Mouse (Mus musculus) heart, postnatal 10 days (tissue): ENCODE measurements around the gene Cox4i1. TPM values are rescaled to one million over a fixed set of nuclear protein-coding genes. Genes with fewer than 3 reads are reported as not detected.
A peak's percentile ranks its signal among the peaks of the same experiment; 100 is the strongest.

Experiments
- DNase-seq, 2 experiments: peaks; one replicate each; pipeline ENCODE4 v3.0.0; 2021
- intact Hi-C: fragments of 180-260 bp; cut with DNase I; formaldehyde crosslinking; loops from one replicate; pipeline ENCODE4 v1.15.1; 2025
- total RNA-seq, 2 experiments: library from RNA; stranded (reverse); gene quantifications; 2 replicates each; pipeline ENCODE4 v1.2.3; 2021

Gene Cox4i1
- total RNA-seq, 2 experiments from 2014 or later: 3,943 to 4,033 TPM

DNA sequence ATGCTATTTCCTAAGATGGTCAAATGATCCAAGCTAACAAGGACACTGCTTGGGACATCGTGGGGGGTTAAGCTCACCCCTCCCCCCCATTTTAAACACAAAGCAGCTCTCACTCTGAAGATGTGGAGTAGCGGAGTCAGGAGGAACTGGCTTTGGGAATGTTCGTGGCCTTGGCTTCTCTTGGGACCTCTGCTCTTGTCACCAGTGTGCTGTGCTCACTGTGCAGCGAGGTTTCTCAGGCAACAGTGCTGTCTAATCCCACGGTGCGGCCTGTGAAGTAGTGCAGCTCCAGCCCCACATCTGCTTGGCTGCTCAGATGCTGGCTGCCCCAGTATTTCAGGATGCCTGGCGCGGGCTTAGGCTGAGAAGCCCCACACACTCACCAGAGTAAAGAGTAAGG, 10.6 kb upstream of the Cox4i1 start:
- intact Hi-C loops: no loop called here
- DNase-seq: no peak

DNA sequence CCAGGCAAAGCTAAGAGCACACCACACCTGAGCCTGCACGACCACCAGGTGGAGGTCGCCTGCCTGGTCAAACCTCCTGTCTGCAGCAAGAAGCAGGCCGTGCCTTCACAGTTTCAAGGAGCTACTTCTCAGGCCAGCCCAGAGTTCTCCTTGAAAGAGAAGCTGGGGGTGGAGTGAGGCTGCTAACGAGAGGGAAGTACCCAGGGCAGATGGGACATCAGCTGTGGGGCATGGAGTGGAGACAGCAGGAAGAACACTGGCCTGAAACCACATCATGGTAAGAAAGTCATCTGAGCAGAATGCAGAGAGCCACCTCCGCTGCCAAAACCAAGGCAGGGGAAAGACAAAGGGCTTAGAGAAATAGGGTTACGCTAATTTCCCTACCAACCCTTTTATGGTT, 3.5 kb upstream of the Cox4i1 start:
- intact Hi-C loops: no loop called here
- no peak for DNase-seq

DNA sequence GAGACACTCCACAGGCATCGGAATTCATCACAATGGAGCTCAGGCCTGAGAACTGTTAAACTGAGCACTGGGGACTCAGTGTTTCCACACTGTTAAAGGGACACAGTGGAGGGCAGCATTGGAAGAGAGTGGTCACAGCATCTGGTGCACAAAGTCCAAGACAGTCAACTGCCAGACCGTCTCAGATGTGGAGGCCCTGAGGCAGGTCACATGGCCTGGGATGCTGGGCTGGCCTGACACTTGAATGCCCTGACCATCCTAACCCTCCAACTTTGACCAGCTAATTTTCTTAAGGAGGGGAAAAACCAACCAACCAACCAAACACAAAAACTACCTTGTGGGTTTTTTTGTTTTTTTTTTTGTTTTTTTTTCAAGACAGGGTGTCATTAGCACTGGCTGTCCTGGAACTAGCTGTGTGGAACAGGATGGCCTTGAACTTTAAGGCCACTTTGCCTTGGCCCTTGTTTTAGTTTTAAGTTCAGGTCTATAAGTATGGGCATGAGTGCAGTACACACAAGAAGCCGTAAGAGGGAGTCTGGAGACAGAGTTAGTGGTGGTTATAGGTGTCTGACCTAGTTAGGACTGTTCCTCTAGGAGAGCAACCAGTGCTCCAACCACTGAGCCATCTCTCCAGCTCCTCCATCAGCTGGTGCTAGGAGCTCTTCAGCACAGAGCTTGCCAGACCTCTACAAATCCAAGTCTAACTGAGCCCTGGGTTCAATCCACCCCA, 2.1 kb upstream of the Cox4i1 start:
- intact Hi-C loops: no loop called here
- DNase-seq: no peak

DNA sequence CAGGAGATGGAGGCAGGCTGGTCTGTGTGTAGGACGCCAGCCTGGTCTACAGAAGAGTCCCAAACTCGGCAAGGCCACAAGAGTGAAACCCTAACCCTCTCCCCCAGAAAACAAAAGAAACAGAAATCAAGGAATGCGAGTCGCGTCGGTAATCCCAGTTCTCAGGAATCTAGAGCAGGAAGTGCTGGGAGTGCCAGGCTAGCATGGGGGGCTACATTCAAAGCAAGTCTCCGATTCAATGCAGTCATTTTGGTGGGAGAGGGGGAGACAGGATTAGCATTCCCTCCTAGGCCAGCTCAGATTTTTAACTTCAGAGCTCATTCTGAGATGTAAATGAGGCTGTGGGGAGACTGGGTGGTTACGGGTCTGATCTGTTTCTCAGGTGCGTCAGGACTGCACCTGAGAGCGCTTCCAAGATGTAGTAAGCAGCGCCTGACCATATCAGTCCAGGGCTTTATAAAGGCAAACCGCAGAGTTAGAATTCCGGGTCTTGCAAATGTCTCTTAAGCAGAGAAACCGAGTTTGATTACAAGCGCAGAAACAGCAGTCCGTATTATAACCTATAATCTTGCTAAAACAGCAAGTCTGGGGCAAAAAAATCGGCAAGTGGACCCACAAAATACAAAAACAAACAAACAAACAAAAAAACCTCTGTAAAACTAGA, 1.1 kb upstream of the Cox4i1 start:
- intact Hi-C loops: no loop called here
- no peak for DNase-seq

DNA sequence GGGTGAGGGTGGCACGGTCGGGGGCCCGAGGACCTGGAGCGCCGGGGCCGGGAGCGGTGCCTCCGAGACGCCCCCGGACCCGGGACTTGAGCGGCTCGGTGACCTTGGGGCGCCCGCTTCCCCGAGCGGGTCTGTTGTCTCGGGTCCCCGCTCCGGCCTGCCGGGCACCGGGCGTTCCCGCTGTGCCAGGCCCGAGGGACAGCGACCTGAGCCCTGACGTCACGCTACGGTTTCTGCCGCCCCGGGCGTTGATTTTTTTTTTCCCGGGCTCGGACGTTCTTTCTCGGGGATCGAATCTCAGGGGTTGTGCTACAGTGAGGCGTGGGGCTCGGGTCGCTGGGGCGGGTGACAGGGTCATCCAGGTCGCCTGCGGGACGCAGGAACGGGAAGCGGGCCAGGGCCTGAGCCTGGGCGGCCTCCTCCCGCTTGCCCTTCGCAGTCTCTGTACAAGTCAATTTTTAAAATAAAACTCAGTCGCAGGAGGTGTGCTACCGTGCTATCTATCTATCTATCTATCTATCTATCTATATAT, 418 bp downstream of the Cox4i1 start, which contains the start of gene Emc8:
Emc8 (minus strand) TSS at position 200 of the 532 bp plus-strand sequence.
- intact Hi-C loops: no loop called here
- no peak for DNase-seq

DNA sequence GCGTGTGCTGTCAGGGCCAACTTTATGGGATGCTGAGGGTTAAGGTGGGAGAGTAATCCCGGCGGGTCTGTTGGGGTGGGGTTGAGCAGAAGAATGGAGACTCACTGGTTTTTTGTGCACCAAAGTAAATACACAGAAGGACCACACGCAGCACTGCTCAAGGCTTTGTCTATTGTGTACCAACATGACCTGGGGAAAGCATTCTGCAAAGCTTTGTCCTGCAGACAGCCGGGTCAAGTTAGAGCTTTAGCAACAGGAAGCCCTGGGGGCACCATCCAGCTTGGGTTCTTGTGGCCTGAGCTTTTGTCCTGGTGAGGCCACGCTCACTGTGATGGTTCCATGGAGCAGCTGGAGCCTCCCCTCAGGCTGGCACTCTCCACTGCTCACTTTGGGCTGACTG, 3.8 kb downstream of the Cox4i1 start:
- intact Hi-C loops: no loop called here
- DNase-seq: no peak

DNA sequence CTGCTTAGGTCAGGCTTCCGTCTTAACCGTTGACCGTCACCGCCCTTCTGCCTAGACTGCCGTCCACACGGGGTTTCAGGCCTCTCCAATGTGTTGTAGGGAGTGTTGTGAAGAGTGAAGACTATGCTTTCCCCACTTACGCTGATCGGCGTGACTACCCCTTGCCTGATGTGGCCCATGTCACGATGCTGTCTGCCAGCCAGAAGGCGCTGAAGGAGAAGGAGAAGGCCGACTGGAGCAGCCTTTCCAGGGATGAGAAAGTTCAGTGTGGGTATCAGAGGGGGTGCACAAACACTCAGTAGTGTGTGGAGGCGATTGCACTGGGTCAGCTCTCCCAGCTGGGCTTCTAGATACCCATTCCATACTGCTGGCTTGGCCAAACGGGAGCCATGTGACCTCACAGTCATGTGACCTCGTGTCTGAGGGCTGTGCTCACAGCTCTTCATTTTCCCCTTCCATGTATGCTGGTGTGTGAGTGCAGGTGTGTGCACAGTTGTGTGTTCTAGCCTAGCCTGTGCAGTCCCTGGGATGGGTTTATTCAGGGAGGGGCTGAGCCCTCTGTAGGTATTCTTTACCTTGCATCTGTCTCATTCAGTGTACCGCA, 4.7 kb downstream of the Cox4i1 start:
- DNase-seq: no peak
- intact Hi-C loops: no loop called here

DNA sequence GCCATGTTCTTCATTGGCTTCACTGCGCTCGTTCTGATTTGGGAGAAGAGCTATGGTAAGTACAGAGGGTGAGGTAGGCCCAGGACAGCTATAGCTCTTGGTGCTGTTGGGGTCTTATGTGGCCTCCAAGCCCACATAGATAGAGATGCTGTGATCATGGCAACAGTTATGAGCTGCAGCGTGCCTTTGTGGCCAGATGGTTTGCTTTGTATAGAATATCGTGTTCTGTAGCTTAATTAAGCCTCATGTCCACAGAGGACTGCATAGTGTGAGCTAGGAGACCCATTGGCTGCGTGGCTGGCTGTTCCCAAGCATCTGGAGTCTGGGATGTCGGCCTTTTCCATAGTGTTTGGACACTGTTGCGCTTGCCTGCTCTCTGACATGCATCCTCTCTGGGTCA, 5.3 kb downstream of the Cox4i1 start:
- no peak for DNase-seq
- intact Hi-C loops: no loop called here

DNA sequence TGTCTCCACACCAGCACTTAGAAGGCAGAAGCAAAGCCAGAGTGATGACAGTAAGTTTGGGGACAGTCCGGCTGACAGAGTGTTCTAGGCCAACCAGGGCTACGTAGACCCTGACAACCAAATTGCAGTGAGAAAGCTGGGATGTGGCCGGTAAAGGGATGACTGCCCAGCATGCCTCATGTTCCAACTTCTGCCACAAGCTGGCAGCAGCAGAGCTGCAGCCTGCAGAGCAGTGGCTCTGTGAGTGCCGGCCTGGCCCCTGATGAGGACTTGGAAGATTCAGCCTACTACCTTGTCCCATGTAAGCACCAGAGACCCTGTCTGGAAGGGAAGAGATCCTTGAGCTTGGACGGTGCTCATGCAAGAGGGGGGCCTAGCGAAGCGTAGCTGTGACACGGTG, 7.7 kb downstream of the Cox4i1 start:
- no peak for DNase-seq
- intact Hi-C loops: no loop called here

DNA sequence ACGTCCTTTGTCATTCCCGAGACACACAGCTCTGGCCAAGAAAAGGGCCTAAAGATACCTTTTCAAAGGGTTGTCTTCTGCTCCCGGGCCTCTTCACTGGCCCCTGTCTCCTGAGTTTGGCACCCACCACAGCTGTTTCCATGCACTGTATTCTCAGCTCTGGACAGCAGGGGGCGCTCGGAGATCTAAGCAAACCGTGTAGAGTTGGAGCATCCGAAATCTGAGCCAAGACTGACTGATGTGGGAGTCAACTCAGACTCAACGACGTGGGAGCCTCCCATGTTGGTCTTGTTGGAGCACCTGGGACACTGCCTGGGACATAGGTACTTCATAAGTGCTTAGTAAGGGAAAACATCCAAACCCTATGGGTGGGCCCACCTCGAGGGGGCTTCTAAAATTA, 10.4 kb downstream of the Cox4i1 start:
- DNase-seq: peak; percentile 88 to 96
- intact Hi-C loops: no loop called here

DNA sequence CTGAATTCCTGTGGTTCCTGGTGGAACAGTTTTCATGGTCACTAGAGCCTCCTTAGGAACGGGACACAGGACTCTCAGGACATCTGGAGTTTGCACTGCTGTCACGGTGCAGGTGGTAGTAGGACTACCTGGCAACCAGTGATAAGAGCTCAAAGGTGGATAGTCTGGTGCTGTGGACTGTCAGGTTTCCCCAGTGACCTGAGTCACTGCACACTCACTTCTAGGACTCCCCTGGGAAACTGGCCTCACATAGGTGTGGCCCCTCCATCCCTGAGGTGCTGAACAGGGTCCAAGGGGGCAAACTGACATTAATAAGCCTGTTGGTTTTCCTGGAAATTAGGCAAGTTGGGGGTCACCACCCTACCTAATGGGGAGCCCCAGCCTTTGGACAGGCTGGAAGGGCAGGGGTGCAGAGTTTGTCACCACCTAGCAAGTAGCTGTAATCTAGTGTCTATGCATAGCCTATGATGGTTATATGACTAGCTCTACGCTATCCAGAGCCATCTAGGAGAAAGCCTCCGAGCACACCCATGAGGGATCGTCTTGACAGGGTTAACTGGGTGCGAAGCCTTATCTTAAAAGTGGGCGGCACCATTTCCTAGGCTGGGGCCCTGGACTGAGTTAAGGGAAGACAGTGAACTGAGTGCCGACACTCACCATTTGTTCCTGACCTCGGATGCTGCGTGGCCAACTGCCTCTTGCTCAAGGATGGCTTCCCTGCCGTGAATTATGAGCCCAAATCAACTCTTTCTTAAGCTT, 11.8 kb downstream of the Cox4i1 start:
- no peak for DNase-seq
- intact Hi-C loops: loop anchor here (1.0 to 5.0 kb wide), 3 partner anchors 57 to 412 kb away; partner anchors contain the start of gene Irf8

DNA sequence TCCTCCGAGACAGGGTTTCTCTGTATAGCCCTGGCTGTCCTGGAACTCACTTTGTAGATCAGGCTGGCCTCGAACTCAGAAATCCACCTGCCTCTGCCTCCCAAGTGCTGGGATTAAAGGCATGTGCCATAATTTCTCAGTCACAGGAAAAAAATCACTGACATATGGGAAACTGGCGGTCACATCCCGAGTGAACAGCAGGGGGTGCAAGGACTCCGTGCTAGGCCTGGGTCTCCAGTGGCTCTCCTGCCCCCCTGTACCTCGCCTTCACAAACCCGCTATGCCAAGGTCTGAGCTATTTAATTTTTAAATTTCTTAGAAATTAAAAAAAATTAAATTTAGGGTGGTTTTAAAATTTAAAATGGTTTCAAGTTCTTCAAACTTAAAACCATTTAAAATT, 12.4 kb downstream of the Cox4i1 start:
- peak in 1 of 2 experiments; percentile 74 for DNase-seq
- intact Hi-C loops: loop anchor here (1.0 to 5.0 kb wide), 3 partner anchors 57 to 412 kb away; partner anchors contain the start of gene Irf8

DNA sequence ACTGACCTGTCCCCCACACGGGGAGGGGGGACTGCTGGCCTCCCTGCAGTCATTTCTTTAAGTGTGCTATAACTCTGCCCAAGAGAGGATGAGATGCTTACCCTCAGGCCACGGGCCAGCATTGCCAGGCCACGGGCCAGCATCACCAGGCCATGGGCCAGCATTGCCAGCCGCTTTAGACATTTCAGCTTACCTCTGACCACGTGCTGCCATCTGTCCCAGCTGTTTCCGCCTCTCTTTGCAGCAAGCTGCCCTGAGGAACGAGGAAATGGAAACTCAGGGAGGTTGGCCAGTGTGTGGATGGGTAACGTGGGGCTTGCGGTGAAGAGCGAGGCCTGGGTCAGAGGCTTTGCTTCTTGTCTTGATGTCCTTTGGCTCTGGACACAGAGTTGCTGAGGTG, 13.1 kb downstream of the Cox4i1 start:
- no peak for DNase-seq
- intact Hi-C loops: loop anchor here (5.0 kb wide), 2 partner anchors 56 to 411 kb away; partner anchors contain the start of gene Irf8

DNA sequence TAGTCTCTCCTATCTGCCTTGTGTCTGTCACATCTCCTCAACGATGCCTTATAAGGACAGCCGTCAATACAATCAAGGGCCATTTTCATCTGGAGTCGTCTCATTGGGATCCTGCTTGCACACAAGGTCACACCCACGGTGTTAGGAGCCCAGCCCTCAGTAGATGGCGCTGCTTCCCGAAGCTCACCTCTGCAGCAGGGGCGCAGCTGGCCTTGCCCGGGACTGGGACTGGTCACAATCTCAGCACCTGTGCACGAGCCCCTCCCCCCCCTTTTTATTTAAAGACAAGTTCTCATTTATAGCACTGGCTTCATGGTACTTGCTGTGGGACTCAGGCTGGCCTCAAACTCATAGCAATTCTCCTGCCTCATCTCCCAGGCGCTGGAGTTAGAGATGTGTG, 15.6 kb downstream of the Cox4i1 start:
- intact Hi-C loops: loop anchor here (5.0 kb wide), 2 partner anchors 54 to 409 kb away; partner anchors contain the start of gene Irf8
- DNase-seq: peak; percentile 85 to 89

DNA sequence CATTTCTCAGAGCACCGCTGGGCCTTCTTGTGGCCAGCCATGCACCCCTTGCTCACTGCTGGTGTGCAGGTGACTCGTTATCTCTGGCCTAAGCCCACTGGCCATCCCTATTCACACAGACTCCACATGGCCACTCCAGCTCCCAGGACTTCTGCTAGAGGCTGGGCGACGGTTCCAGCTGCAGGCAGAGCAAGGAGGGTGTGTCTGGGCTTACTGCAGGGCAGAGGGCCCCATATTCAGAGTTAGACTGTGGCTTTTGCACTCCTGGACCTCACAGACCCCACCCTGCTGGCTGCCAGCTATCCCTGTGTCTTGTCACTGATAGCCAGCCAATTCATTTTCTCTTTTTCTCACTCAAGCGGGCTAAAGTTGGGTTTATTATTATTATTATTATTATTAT, 16.1 kb downstream of the Cox4i1 start:
- intact Hi-C loops: loop anchor here (5.0 kb wide), 2 partner anchors 53 to 408 kb away; partner anchors contain the start of gene Irf8

DNA sequence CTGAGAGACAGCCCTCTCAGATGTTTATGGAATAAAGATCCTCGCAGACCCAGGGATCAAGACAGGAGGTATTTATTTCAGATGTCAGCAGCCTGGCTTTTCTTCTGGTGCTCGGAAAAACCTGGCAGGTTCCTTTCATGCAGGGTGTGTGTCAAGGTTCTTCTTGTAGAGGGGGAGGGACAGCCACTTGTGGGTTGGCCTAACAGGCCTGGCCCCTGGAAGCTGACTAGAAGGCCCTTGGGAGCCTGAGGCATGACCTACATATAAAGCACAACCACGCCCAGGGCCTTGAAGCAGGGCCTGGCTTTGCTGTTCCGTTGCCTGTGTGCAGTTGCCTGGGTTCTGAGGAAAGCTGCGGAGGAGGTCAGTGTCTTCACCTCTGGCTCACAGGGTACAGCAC, 17.1 kb downstream of the Cox4i1 start:
- intact Hi-C loops: no loop called here
- peak; percentile 66 to 69 for DNase-seq

More for the DNA sequence above, 16.1 kb downstream of the Cox4i1 start:
- DNase-seq: no peak

DNA sequence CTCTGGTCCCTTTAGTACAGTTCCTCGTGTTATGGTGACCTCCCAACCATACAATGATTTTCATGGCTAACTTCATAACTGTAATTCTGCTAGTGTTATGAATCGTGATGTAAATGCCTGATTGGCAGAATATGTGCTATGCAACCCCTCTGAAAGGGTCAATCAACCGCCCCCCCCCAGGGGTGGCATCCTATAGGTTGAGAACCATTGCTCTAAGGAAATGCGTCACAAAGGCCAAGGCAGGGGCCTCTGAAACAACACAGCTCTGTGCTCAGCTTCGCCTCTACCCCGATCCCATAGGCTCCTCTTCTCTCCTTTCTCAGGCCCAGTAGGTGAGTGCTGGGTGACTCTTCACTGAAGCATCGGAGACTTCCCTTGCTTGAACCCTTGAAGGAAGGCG, 17.6 kb downstream of the Cox4i1 start:
- no peak for DNase-seq
- intact Hi-C loops: no loop called here

DNA sequence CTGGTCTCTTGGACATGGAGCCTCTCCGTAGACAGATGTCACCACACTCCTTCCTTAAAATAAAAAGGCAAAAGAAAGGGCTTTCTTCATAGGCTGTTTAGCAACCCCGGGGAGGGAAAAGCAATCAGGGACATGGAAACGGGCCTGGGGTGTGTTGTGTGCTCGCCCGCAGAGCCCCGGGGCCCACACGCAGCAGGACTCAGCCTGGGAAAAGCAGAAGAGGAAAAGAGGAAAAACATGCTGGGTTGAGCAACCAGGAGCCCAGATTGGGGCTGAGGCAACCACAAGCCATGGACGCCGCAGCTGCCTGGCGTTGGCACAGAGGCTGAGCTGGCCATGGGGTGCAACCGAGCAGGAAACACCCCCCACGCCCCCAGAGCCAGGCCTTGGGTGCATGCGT, 18.0 kb downstream of the Cox4i1 start:
- DNase-seq: no peak
- intact Hi-C loops: no loop called here

DNA sequence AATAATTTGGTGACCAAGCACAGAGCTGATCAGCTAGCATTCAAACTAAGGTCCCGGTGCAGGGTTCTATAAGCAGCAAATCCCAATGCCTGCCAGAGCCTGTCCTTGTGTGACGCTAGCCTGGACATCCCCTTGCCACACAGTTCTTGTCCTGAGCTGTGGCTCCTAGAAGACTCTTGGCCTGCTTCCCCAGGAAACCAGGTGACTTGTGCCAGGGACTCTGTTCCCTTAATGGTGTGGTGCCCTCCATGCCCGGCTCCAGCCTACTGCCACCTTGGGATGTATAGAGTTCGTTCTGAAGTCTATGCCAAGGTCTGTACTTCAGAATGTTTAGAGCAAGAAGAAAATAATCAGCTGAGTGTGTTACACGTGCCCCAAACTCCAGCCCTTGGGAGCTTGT, 18.6 kb downstream of the Cox4i1 start:
- DNase-seq: no peak
- intact Hi-C loops: no loop called here

DNA sequence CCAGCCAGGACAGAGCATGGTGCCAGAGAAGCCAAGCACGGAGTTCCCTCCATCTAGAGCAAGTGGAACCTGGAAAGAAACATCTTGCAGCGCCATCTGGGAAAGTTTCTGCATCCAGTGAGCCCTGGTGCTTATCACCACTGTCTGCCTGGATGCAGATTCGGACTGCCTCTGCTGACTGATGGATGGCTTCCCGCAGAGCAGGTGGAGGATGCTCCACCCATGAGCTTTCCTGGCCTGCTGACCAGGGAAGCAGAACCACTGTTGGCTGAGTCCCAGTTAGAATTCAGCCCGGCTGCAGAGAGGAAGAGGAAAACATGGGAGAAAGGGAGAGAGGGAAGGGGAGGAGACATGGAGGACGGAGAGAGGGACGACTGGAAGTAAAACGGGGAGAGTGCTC, 19.8 kb downstream of the Cox4i1 start:
- peak; percentile 67 to 68 for DNase-seq
- intact Hi-C loops: no loop called here

DNA sequence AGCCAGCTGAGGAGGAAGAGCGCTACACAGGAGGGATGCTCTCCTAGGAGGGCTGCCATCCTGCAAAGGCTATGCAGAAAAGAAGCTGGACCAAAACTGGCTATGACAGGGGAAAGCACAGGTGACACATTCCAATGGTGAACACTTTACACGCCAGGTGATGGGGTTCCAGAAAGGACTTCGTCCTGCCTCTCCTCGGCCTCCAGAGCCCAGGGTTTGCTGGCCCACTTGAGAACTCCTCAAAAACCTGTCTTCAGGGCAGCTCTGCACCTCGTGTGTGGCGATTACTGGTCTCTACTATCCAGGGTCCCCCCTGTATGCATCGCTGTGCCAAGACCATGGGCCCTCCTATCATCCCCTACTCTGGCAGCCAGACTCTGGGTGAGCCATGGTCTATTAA, 20.5 kb downstream of the Cox4i1 start:
- no peak for DNase-seq
- intact Hi-C loops: no loop called here
